Mouse (Mus musculus) brown adipose tissue, adult 24 weeks (tissue): Measurements from ENCODE around the gene Ahcyl1. TPM values are rescaled to one million over a fixed set of nuclear protein-coding genes. Genes with fewer than 3 reads are reported as not detected.

Experiments
- H3K27ac ChIP-seq: fragments of 200-500 bp; replicated peaks from 2 replicates; pipeline ENCODE4 v1.5.1; 2012; ENCODE audit warnings: low read depth, mild to moderate bottlenecking, low read length
- H3K4me1 ChIP-seq: fragments of 200-500 bp; 2 replicates; pipeline ENCODE4 v1.6.1; 2012; ENCODE audit warnings: low read length, mixed read lengths; ENCODE audit not compliant: control insufficient read depth, insufficient read depth, insufficient read length
- H3K4me3 ChIP-seq: fragments of 200-500 bp; 2 replicates; pipeline ENCODE4 v1.5.1; 2012; ENCODE audit warnings: low read depth, mild to moderate bottlenecking, low read length, moderate library complexity; ENCODE audit not compliant: insufficient read depth
- polyA plus RNA-seq: library from polyadenylated mRNA; stranded (reverse); fragments of >200 nt; gene quantifications from 2 replicates; pipeline ENCODE4 v1.2.4, GENCODE M21; 2012; ENCODE audit not compliant: missing spikeins, insufficient read depth, insufficient read length

Ahcyl1 gene
- polyA plus RNA-seq, 1 experiment: 528 TPM

- Histone ChIP-seq H3K27ac (peak overlapping the region; percentile 89), H3K4me1 (peaks cover 14% of the 10 kb centered on the region), H3K4me3 (no peak overlapping the region)
These were observed 6.0 kb downstream of the Ahcyl1 start for GRCm38 (mm10) chr3:107690366-107690765.

GRCm38 (mm10) chr3:107689245-107689644 is 7.1 kb downstream of the Ahcyl1 start:
- Histone ChIP-seq H3K27ac (no peak overlapping the region), H3K4me1 (peaks cover 14% of the 10 kb centered on the region), H3K4me3 (no peak overlapping the region)

GRCm38 (mm10) chr3:107688236-107688635 is 8.1 kb downstream of the Ahcyl1 start:
- H3K4me3 ChIP-seq: no peak overlapping the region
- H3K27ac ChIP-seq: peak overlapping the region; percentile 34; the same call in 1 of the 2 replicates
- peaks cover 15% of the 10 kb centered on the region for H3K4me1 ChIP-seq

GRCm38 (mm10) chr3:107686276-107686977 is 9.9 kb downstream of the Ahcyl1 start:
- peaks cover 15% of the 10 kb centered on the region for H3K4me1 ChIP-seq
- H3K27ac ChIP-seq: 0 out of 2 replicates have a peak overlapping the region, but pooled peaks have one; percentile 32
- no peak overlapping the region for H3K4me3 ChIP-seq

- Histone ChIP-seq H3K27ac (no peak overlapping the region), H3K4me1 (peaks cover 14% of the 10 kb centered on the region), H3K4me3 (no peak overlapping the region)
These were observed 10.7 kb downstream of the Ahcyl1 start for GRCm38 (mm10) chr3:107685652-107686051.

GRCm38 (mm10) chr3:107683587-107683986 is 12.8 kb downstream of the Ahcyl1 start:
- no peak overlapping the region for H3K27ac ChIP-seq
- H3K4me1 ChIP-seq: peaks cover 18% of the 10 kb centered on the region
- H3K4me3 ChIP-seq: no peak overlapping the region

- Histone ChIP-seq H3K27ac (peak overlapping the region; percentile 41; the same call in 1 of the 2 replicates), H3K4me1 (peaks cover 16% of the 10 kb centered on the region), H3K4me3 (no peak overlapping the region)
These were observed 15.4 kb downstream of the Ahcyl1 start for GRCm38 (mm10) chr3:107680790-107681576.

- Histone ChIP-seq H3K27ac (no peak overlapping the region), H3K4me1 (no peaks in the 10 kb centered on the region), H3K4me3 (no peak overlapping the region)
These were observed 24.9 kb downstream of the Ahcyl1 start for GRCm38 (mm10) chr3:107671509-107671908.

GRCm38 (mm10) chr3:107670500-107670899 is 25.9 kb downstream of the Ahcyl1 start:
- Histone ChIP-seq H3K4me3 (no peak overlapping the region), H3K27ac (no peak overlapping the region), H3K4me1 (no peaks in the 10 kb centered on the region)

GRCm38 (mm10) chr3:107668786-107669185 is 27.6 kb downstream of the Ahcyl1 start:
- H3K4me3 ChIP-seq: no peak overlapping the region

GRCm38 (mm10) chr3:107667426-107667825 is 28.9 kb downstream of the Ahcyl1 start:
- no peak overlapping the region for H3K4me3 ChIP-seq
- H3K4me1 ChIP-seq: no peaks in the 10 kb centered on the region
- H3K27ac ChIP-seq: no peak overlapping the region

More at GRCm38 (mm10) chr3:107668786-107669185, 27.6 kb downstream of the Ahcyl1 start:
- H3K4me1 ChIP-seq: no peaks in the 10 kb centered on the region
- no peak overlapping the region for H3K27ac ChIP-seq

GRCm38 (mm10) chr3:107664641-107665040 is 31.7 kb downstream of the Ahcyl1 start:
- no peak overlapping the region for H3K27ac ChIP-seq

GRCm38 (mm10) chr3:107659000-107659399 is 37.4 kb downstream of the Ahcyl1 start:
- H3K4me3 ChIP-seq: no peak overlapping the region
- no peaks in the 10 kb centered on the region for H3K4me1 ChIP-seq
- H3K27ac ChIP-seq: no peak overlapping the region

More at GRCm38 (mm10) chr3:107664641-107665040, 31.7 kb downstream of the Ahcyl1 start:
- no peak overlapping the region for H3K4me3 ChIP-seq
- H3K4me1 ChIP-seq: no peaks in the 10 kb centered on the region

- H3K27ac ChIP-seq: peak overlapping the region; percentile 78
- H3K4me3 ChIP-seq: no peak overlapping the region
- no peaks in the 10 kb centered on the region for H3K4me1 ChIP-seq
These were observed 39.5 kb downstream of the Ahcyl1 start for GRCm38 (mm10) chr3:107656888-107657287.

- Histone ChIP-seq H3K4me3 (no peak overlapping the region), H3K27ac (peak overlapping the region; percentile 78), H3K4me1 (no peaks in the 10 kb centered on the region)
These were observed 40.2 kb downstream of the Ahcyl1 start for GRCm38 (mm10) chr3:107656151-107656550.
